Mouse (Mus musculus): ENCODE measurements around the gene Atxn7l2. TPM values are rescaled to one million over a fixed set of nuclear protein-coding genes. Genes with fewer than 3 reads are reported as not detected.

Atxn7l2 gene
- total and polyA plus RNA-seq, 3 experiments: 3.8 to 13.3 (median 4.2) TPM

- Histone ChIP-seq H3K27me3 (replicated peaks) (no peaks in the 10 kb centered on the region), H3K9me3 (replicated peaks; ENCODE audit: low read length) (no peaks in the 10 kb centered on the region), H3K9ac (ENCODE audit: insufficient read depth, low read depth) (peak within 1 kb of the TSS; percentile 74), H3K4me3 (replicated peaks in 1 of 3; ENCODE audit: low read depth in 2 of 3, low read length in 2 of 3, poor library complexity in 1 of 3) (peak within 1 kb of the TSS; percentile 72 to 84 (median 73)), H3K4me1 (ENCODE audit: control insufficient read depth in 1 of 2, insufficient read depth in 2 of 2) (peaks cover 9 to 35% of the 10 kb centered on the region in 2 experiments), H3K4me2 (ENCODE audit: insufficient read depth, low read depth, poor library complexity, severe bottlenecking) (peak within 1 kb of the TSS; percentile 70), H3K27ac (ENCODE audit: insufficient read depth, low read depth) (peak within 1 kb of the TSS; percentile 74), H3K36me3 (replicated peaks in 1 of 2; ENCODE audit: control insufficient read depth in 1 of 2, insufficient read depth in 1 of 2, low read length in 1 of 2) (peaks cover 19 to 76% of the 10 kb centered on the region in 2 experiments), H3K79me2 (replicated peaks; ENCODE audit: control insufficient read depth, extremely low read depth, insufficient read depth, poor library complexity, severe bottlenecking) (no peaks in the 10 kb centered on the region; the same call in 1 of the 2 replicates)
- in situ Hi-C loops (cut with MboI; ENCODE audit: low pct_ligation_motif_present, low pct_unique_long_range_greater_than_20kb, low sequenced_read_pairs): no loop called here
- dilution Hi-C loops (cut with MboI; ENCODE audit: extremely low pct_ligation_motif_present, extremely low pct_unique_long_range_greater_than_20kb, low sequenced_read_pairs): no loop called here
- DNase-seq (ENCODE audit: extremely low read depth): peak; percentile 96
- peak; percentile 68 for TF ChIP-seq TCF12 (IDR thresholded peaks at IDR 0.05; ENCODE audit: low read depth, low read length)
- TF ChIP-seq UBTF (IDR thresholded peaks at IDR 0.05; ENCODE audit: low read depth, low read length): no peak
- no peak for TF ChIP-seq ZC3H11A (IDR thresholded peaks at IDR 0.05; ENCODE audit: low read depth, low read length)
- TF ChIP-seq MAFK (IDR thresholded peaks at IDR 0.05; ENCODE audit: insufficient replicate concordance, low read length): no peak; the same call in 1 of the 2 replicates
- no peak; the same call in 1 of the 2 replicates for TF ChIP-seq ZMIZ1 (IDR thresholded peaks at IDR 0.05; ENCODE audit: low read depth, low read length)
- TF ChIP-seq CTCF (conservative IDR thresholded peaks at IDR 0.05 in 1 of 2, IDR thresholded peaks at IDR 0.05 in 1 of 2; ENCODE audit: low read depth in 2 of 2, low read length in 2 of 2): peak; percentile 8 to 75; a peak in 2 of 4 replicates
- TF ChIP-seq PAX5 (IDR thresholded peaks at IDR 0.05; ENCODE audit: low read length): no peak
- TF ChIP-seq CHD2 (IDR thresholded peaks at IDR 0.05; ENCODE audit: low read length): no peak
- no peak for TF ChIP-seq USF2 (conservative IDR thresholded peaks at IDR 0.05; ENCODE audit: low read depth, low read length)
- peak; percentile 46 for TF ChIP-seq SIN3A (IDR thresholded peaks at IDR 0.05; ENCODE audit: low read length)
- TF ChIP-seq MXI1 (IDR thresholded peaks at IDR 0.05; ENCODE audit: low read depth, low read length): no peak; the same call in none of the 2 replicates
- TF ChIP-seq HCFC1 (IDR thresholded peaks at IDR 0.05; ENCODE audit: low read depth, low read length): peak; percentile 58; the same call in 1 of the 2 replicates
- peak; percentile 41; the same call in 1 of the 2 replicates for TF ChIP-seq MEF2A (IDR thresholded peaks at IDR 0.05; ENCODE audit: borderline replicate concordance, low read depth, low read length)
- TF ChIP-seq MYC (IDR thresholded peaks at IDR 0.05; ENCODE audit: low read depth, low read length): no peak
- TF ChIP-seq RCOR1 (conservative IDR thresholded peaks at IDR 0.05; ENCODE audit: low read depth, low read length): 0 out of 2 replicates have a peak, but pooled peaks have one; percentile 57
- no peak; the same call in 1 of the 2 replicates for TF ChIP-seq RAD21 (IDR thresholded peaks at IDR 0.05; ENCODE audit: low read depth, low read length)
- peak; percentile 30 for TF ChIP-seq SMC3 (IDR thresholded peaks at IDR 0.05; ENCODE audit: low read depth, low read length)
- peak; percentile 60; the same call in 1 of the 2 replicates for TF ChIP-seq MAZ (IDR thresholded peaks at IDR 0.05; ENCODE audit: low read depth, low read length)
- 0 out of 2 replicates have a peak, but pooled peaks have one; percentile 19 for TF ChIP-seq TBP (conservative IDR thresholded peaks at IDR 0.05; ENCODE audit: low read depth, low read length)
- TF ChIP-seq NELFE (IDR thresholded peaks at IDR 0.05; ENCODE audit: low read depth, low read length): no peak; the same call in 1 of the 2 replicates
- no peak for TF ChIP-seq CHD1 (IDR thresholded peaks at IDR 0.05; ENCODE audit: low read depth, low read length)
- TF ChIP-seq E2F4 (IDR thresholded peaks at IDR 0.05; ENCODE audit: insufficient replicate concordance, low read depth, low read length): peak; percentile 15; the same call in 1 of the 2 replicates
- 0 out of 2 replicates have a peak, but pooled peaks have one; percentile 36 for TF ChIP-seq KAT2A (IDR thresholded peaks at IDR 0.05; ENCODE audit: insufficient replicate concordance, low read length)
- no peak for TF ChIP-seq JUND (conservative IDR thresholded peaks at IDR 0.05; ENCODE audit: low read depth, low read length)
- peak; percentile 31; the same call in 1 of the 2 replicates for TF ChIP-seq NRF1 (IDR thresholded peaks at IDR 0.05; ENCODE audit: low read depth, low read length)
- TF ChIP-seq IRF4 (IDR thresholded peaks at IDR 0.05; ENCODE audit: low read depth, low read length): peak; percentile 97
- TF ChIP-seq EP300 (IDR thresholded peaks at IDR 0.05; ENCODE audit: low read length): peak; percentile 89
- TF ChIP-seq BHLHE40 (IDR thresholded peaks at IDR 0.05; ENCODE audit: low read depth, low read length): peak; percentile 7; the same call in 1 of the 2 replicates
- no peak for TF ChIP-seq ZNF384 (IDR thresholded peaks at IDR 0.05; ENCODE audit: low read depth, low read length)
- peak; percentile 96 for TF ChIP-seq ELF1 (IDR thresholded peaks at IDR 0.05; ENCODE audit: low read depth, low read length)
- TF ChIP-seq USF1 (IDR thresholded peaks at IDR 0.05; ENCODE audit: low read depth, low read length): no peak
- no peak for TF ChIP-seq JUN (IDR thresholded peaks at IDR 0.05; ENCODE audit: insufficient read depth, low read depth, low read length)
- TF ChIP-seq ETS1 (conservative IDR thresholded peaks at IDR 0.05; ENCODE audit: low read depth, low read length): peak; percentile 67; the same call in 1 of the 2 replicates
- TF ChIP-seq ZKSCAN1 (IDR thresholded peaks at IDR 0.05; ENCODE audit: borderline replicate concordance, low read depth, low read length): no peak
- peak; percentile 40; the same call in 1 of the 2 replicates for TF ChIP-seq MAX (IDR thresholded peaks at IDR 0.05; ENCODE audit: low read length)
- peak; percentile 88 for TF ChIP-seq POLR2A (IDR thresholded peaks at IDR 0.05; ENCODE audit: low read depth, low read length)
These were observed 10.1 kb downstream of the Atxn7l2 start, which contains the start of gene Cyb561d1 for GRCm38 (mm10) chr3:108200329-108201323. TSS of gene Cyb561d1 (minus strand) at chr3:108201212.

Data from CH12.LX (cell line).